ENCODE assay signal across 1 mouse cellular context in the genomic region with DNA sequence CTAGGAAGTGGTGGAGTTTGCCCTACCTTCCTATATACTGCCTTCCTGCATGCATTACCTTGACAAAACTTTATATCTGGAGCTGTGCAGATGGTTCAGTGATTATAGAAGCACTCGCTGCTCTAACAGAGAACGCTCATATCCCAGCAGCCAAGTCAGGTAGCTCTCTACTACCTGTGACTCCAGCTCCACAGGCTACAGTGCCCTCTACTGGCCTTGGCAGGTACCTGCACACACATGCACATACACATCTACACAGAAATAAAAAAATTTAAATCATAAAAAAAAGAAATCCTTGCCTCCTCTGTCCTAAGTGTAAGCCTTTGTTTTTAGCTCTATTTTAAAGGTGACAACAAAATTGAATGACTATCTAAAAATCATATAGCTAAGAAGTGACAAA.
TF ChIP-seq lines count a peak whose summit lies in the region.

No protein-coding gene starts in this region.

TF ChIP-seq in MEL, 35 proteins besides CTCF, POLR2A, EP300 and RAD21:
- no peak for TF ChIP-seq CHD1 (IDR thresholded peaks at IDR 0.05; ENCODE audit: low read depth, low read length)
- no peak for TF ChIP-seq TBP (IDR thresholded peaks at IDR 0.05; ENCODE audit: low read depth, low read length)
- no peak for TF ChIP-seq POLR2AphosphoS2 (IDR thresholded peaks at IDR 0.05; ENCODE audit: low read length)
- no peak for TF ChIP-seq BHLHE40 (IDR thresholded peaks at IDR 0.05; ENCODE audit: borderline replicate concordance, low read depth, low read length)
- TF ChIP-seq ZNF384 (IDR thresholded peaks at IDR 0.05; ENCODE audit: low read depth, low read length): no peak
- no peak for TF ChIP-seq CHD2 (IDR thresholded peaks at IDR 0.05; ENCODE audit: low read length)
- TF ChIP-seq SMC3 (IDR thresholded peaks at IDR 0.05; ENCODE audit: low read depth, low read length): no peak
- no peak for TF ChIP-seq GABPA (IDR thresholded peaks at IDR 0.05; ENCODE audit: low read depth, low read length)
- no peak for TF ChIP-seq USF2 (IDR thresholded peaks at IDR 0.05; ENCODE audit: borderline replicate concordance in 1 of 2, insufficient read depth in 1 of 2, low read depth in 1 of 2, low read length in 2 of 2)
- no peak for TF ChIP-seq MYB (IDR thresholded peaks at IDR 0.05; ENCODE audit: low read depth, low read length)
- TF ChIP-seq ZMIZ1 (IDR thresholded peaks at IDR 0.05; ENCODE audit: low read depth, low read length): no peak
- TF ChIP-seq MXI1 (IDR thresholded peaks at IDR 0.05; ENCODE audit: low read depth, low read length): no peak
- TF ChIP-seq HCFC1 (IDR thresholded peaks at IDR 0.05; ENCODE audit: low read depth, low read length): no peak
- no peak for TF ChIP-seq TAL1 (IDR thresholded peaks at IDR 0.05; ENCODE audit: low read length)
- TF ChIP-seq MAX (IDR thresholded peaks at IDR 0.05; ENCODE audit: low read length): no peak
- no peak for TF ChIP-seq GATA1 (IDR thresholded peaks at IDR 0.05; ENCODE audit: low read depth, low read length)
- TF ChIP-seq MAZ (IDR thresholded peaks at IDR 0.05; ENCODE audit: low read depth, low read length): no peak
- TF ChIP-seq ELF1 (IDR thresholded peaks at IDR 0.05; ENCODE audit: low read depth, low read length): no peak
- TF ChIP-seq NRF1 (IDR thresholded peaks at IDR 0.05; ENCODE audit: insufficient read depth, low read depth, low read length, poor library complexity, severe bottlenecking): no peak
